Mouse (Mus musculus) hindbrain, postnatal 0 days (tissue): Measurements from ENCODE around the gene Usp33. TPM values are rescaled to one million over a fixed set of nuclear protein-coding genes. Genes with fewer than 3 reads are reported as not detected.
"Not testable (repeated sequence)": the region's sequence is repeated elsewhere in the genome, so short reads cannot be mapped to it uniquely, and the experiment has no call there.

Experiments used
- ATAC-seq: fragments of 200-750 bp; cut with Nextera tagmentation; 2 replicates; pipeline ENCODE4 v1.8.0; 2017; ENCODE audit warnings: mild to moderate bottlenecking, moderate TSS enrichment, moderate library complexity
- DNase-seq: peaks from one replicate; pipeline ENCODE4 v3.0.0-alpha.2; 2015; ENCODE audit warnings: low spot score
- H3K27ac ChIP-seq: fragments of 300-500 bp; sonication (generic); 2 replicates; pipeline ENCODE4 v1.5.1; 2014; ENCODE audit warnings: mild to moderate bottlenecking
- H3K27me3 ChIP-seq: fragments of 300-500 bp; sonication (generic); 2 replicates; pipeline ENCODE4 v1.6.1; 2014; ENCODE audit warnings: low read length, mixed read lengths; ENCODE audit not compliant: insufficient read depth
- H3K36me3 ChIP-seq: fragments of 300-500 bp; sonication (generic); 2 replicates; pipeline ENCODE4 v1.6.1; 2014; ENCODE audit warnings: low read length, mixed read lengths; ENCODE audit not compliant: insufficient read depth
- H3K4me1 ChIP-seq: fragments of 300-500 bp; sonication (generic); 2 replicates; pipeline ENCODE4 v1.6.1; 2014; ENCODE audit warnings: antibody characterized with exemption, low read length, mixed read lengths; ENCODE audit not compliant: insufficient read depth
- H3K4me2 ChIP-seq: fragments of 300-500 bp; sonication (generic); 2 replicates; pipeline ENCODE4 v1.6.1; 2014; ENCODE audit warnings: low read depth, mild to moderate bottlenecking, low read length, moderate library complexity, mixed read lengths
- H3K4me3 ChIP-seq: fragments of 300-500 bp; sonication (generic); 2 replicates; pipeline ENCODE4 v1.5.1; 2014; ENCODE audit warnings: low read length
- H3K9ac ChIP-seq: fragments of 300-500 bp; sonication (generic); replicated peaks from 2 replicates; pipeline ENCODE4 v1.6.1; 2014; ENCODE audit warnings: mild to moderate bottlenecking, low read length, moderate library complexity, mixed read lengths
- H3K9me3 ChIP-seq: fragments of 300-500 bp; sonication (generic); 2 replicates; pipeline ENCODE4 v1.6.1; 2016; ENCODE audit warnings: low read length, mixed read lengths
- CTCF ChIP-seq: IDR thresholded peaks from 2 replicates; pipeline ENCODE4 v1.5.1; 2016; ENCODE audit warnings: antibody characterized with exemption, control low read depth, low read depth
- WGBS: fragments of 180-500 bp; shearing (Covaris S2); extraction: QIAGEN DNeasy Blood & Tissue Kit; methylation state at CpG from one replicate; pipeline ENCODE4 v1.1.7; 2014; 5-methylcytosine and 5-hydroxymethylcytosine counted together
- polyA plus RNA-seq: library from polyadenylated mRNA; unstranded; fragments of >200 nt; fragmentation: Nextera tagmentation; extraction: Ambion mirVana; gene quantifications from 2 replicates; pipeline ENCODE4 v1.2.1, GENCODE M21; 2015
- total RNA-seq: library from RNA; depleted of rRNA; stranded (reverse); fragments of >200 nt; gene quantifications from 2 replicates; pipeline ENCODE4 v1.2.3, GENCODE M21; 2014

Gene Usp33
- total and polyA plus RNA-seq, 2 experiments from 2014 or later: 51.5 to 64.8 TPM

DNA sequence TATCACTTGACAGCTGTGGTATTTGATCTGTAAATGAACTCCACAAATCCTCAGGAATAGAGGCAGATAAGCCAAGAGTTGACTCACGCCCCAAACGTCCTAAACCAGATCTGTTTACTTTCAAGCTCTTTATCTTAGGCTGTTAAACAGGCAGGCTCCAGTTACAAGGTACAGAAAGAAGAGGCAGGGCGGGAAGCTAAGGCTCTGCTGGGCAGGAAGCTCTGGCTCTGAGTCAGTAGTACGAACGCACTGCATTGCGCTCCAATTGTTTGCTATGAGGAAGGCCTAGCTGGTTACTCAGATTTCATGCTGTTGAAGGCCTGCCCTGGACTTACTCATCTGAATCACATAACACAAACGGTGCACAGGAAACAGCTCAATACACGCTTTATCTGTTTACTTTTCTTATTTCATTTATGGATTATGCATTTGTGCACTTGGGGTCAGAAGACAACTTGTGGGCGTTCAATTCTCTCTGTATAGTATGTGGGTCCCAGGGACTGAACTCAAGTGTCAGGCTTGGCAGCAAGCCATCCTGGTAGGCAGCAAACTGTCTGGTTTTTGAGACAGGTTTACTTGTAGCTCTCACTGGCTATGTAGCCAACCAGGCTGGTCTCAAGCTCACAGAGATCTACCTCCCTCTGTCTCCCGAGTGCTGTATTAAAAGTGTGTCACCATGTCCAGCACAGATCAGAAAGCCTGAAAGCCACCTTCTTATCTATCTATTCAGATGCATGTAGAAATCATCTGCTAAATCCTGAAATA lies 37.6 kb upstream of the Usp33 start:
- Histone ChIP-seq H3K27ac (no peak overlapping the region), H3K9ac (no peak overlapping the region; the same call in 1 of the 2 replicates), H3K27me3 (no peaks in the 10 kb centered on the region), H3K4me3 (no peak overlapping the region), H3K9me3 (no peaks in the 10 kb centered on the region), H3K4me1 (no peaks in the 10 kb centered on the region), H3K4me2 (no peak overlapping the region), H3K36me3 (peaks cover 28% of the 10 kb centered on the region; the same call in 1 of the 2 replicates)
- TF ChIP-seq CTCF: no peak
- DNase-seq (no peak), ATAC-seq (no peak)
- WGBS: 70% methylated on average over 10 of the region's 10 CpGs

DNA sequence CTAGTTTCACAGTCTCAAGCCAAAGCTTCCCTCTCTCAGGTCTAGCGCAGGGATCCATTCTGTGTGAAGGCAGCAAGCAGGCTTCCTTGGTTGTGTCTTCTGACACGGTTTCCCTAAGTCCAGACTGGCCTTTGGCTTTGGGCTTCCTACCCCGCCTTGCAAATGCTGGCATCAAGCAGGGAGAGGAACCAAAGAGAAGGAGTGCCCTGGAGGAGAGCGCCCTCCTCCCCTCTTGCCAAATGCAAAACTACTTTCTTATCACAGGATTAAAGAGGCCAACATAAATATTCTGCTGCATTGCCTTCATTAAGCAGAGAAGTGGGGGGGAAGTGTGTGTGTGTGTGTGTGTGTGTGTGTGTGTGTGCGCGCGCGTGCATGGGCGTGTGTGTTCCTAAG lies 37.0 kb upstream of the Usp33 start:
- Histone ChIP-seq H3K4me3 (no peak overlapping the region), H3K4me2 (no peak overlapping the region), H3K9ac (no peak overlapping the region; the same call in 1 of the 2 replicates), H3K27me3 (no peaks in the 10 kb centered on the region), H3K9me3 (no peaks in the 10 kb centered on the region), H3K4me1 (no peaks in the 10 kb centered on the region), H3K27ac (no peak overlapping the region), H3K36me3 (peaks cover 28% of the 10 kb centered on the region; the same call in 1 of the 2 replicates)
- DNase-seq: no peak
- 93% methylated on average over 9 of the region's 9 CpGs for WGBS
- TF ChIP-seq CTCF: no peak
- no peak for ATAC-seq

DNA sequence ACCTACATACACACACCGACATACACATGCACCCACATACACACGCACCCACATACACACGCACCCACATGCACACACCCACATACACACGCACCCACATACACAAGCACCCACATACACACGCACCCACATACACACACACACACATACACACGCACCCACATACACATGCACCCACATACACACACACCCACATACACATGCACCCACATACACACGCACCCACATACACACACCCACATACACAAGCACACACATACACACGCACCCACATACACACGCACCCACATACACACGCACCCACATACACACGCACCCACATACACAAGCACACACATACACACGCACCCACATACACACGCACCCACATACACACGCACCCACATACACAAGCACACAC lies 31.6 kb upstream of the Usp33 start:
- H3K4me1 ChIP-seq, H3K9me3 ChIP-seq, H3K4me3 ChIP-seq, H3K27ac ChIP-seq, H3K9ac ChIP-seq, ATAC-seq, H3K27me3 ChIP-seq, H3K4me2 ChIP-seq, DNase-seq: not testable (repeated sequence)
- 84% methylated on average over 14 of the region's 14 CpGs for WGBS
- H3K36me3 ChIP-seq: peaks cover 14% of the 10 kb centered on the region; the same call in 1 of the 2 replicates

DNA sequence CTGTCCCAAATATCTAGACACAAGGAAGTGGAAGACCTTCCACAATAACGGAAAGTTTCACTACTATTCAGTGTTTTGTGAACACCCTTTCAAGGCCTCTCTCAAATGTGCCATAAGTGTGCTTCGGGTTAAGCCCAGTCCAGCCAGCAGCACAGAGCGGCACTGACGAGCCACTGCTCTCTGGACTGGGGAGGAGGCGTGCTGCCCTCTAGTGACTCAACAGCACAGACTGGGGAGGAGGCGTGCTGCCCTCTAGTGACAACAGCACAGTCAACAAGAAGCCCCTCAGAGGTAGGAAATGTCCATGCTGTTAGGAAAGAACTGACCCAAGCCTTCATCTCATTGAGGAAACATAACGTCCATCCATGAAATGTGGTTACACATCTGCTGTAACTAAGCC lies 30.7 kb upstream of the Usp33 start:
- DNase-seq: peak; percentile 84
- H3K27me3 ChIP-seq: no peaks in the 10 kb centered on the region
- H3K9ac ChIP-seq: no peak overlapping the region
- H3K9me3 ChIP-seq: no peaks in the 10 kb centered on the region
- H3K36me3 ChIP-seq: peaks cover 17% of the 10 kb centered on the region
- H3K4me3 ChIP-seq: no peak overlapping the region
- no peak overlapping the region for H3K27ac ChIP-seq
- H3K4me1 ChIP-seq: no peaks in the 10 kb centered on the region
- H3K4me2 ChIP-seq: no peak overlapping the region
- peak; percentile 92 for ATAC-seq
- TF ChIP-seq CTCF: peak; percentile 99
- WGBS: 11% methylated on average over 7 of the region's 7 CpGs

DNA sequence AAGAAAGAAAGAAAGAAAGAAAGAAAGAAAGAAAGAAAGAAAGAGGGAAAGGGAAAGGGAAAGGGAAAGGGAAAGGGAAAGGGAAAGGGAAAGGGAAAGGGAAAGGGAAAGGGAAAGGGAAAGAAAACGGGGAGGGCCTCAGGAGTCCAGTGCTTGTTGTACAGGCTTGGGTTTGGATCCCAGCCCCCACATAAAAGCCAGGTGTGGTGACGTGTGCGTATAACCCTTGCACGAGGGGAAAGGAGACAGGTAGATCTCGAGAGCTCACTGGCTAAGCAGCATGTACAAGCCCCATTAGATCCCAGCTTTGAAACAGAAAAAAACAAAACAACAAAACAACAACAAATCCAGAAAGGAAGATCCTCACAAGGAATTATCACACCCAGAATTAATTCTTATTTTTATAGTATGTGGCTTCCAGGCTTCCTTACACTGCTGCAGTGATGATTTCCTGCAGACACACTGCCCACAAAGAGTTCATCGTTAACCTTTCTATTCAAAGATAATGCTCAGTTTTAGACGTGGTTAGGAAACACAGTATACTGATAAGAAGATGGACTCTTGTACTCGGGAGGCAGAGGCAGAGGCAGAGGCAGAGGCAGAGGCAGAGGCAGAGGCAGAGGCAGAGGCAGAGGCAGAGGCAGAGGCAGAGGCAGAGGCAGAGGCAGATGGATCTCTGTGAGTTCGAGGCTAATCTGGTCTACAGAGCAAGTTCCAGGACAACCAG lies 29.7 kb upstream of the Usp33 start:
- H3K4me2 ChIP-seq, H3K9me3 ChIP-seq, DNase-seq, H3K27ac ChIP-seq, H3K9ac ChIP-seq, H3K4me1 ChIP-seq, H3K27me3 ChIP-seq, ATAC-seq, H3K4me3 ChIP-seq: not testable (repeated sequence)
- peaks cover 24% of the 10 kb centered on the region for H3K36me3 ChIP-seq
- WGBS: 91% methylated on average over 9 of the region's 9 CpGs

DNA sequence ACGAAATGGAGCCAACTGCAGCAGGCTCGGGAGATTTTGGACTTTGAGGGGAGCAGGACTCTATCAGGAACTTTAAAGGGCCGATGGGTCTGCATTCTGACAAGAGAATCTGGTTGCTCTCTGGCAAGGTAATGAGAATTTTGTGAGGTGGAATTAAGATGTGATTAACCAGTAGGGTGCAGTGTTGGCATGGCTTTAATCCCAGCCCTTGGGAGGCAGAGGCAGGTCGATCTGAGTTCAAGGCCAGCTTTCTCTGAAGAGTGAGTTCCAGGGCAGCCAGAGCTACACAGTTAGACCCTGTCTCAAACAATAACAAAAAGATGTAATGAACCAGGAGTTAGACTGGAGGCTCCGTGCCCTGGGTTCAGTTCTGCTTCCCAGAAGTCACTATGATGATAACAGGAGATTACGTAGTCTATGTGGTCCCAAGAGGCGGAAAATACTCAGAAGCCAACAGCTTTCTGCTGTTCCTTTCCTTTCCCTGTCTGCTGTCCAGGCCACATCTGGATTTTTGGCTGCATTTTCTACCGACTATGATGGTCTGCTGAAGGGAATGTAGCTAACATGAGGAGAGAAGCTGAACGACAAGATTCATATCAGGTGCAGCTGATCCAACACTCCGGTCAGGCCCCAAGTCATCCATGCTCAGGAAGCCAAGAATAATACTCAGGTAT lies 25.2 kb upstream of the Usp33 start:
- WGBS: 89% methylated on average over 10 of the region's 10 CpGs
- DNase-seq: no peak

More for the DNA sequence above, 25.2 kb upstream of the Usp33 start:
- H3K4me3 ChIP-seq: no peak overlapping the region
- H3K4me2 ChIP-seq: no peak overlapping the region
- no peaks in the 10 kb centered on the region for H3K9me3 ChIP-seq
- ATAC-seq: no peak
- TF ChIP-seq CTCF: no peak
- H3K27me3 ChIP-seq: no peaks in the 10 kb centered on the region
- H3K27ac ChIP-seq: no peak overlapping the region
- H3K9ac ChIP-seq: no peak overlapping the region
- H3K36me3 ChIP-seq: peaks cover 11% of the 10 kb centered on the region
- no peaks in the 10 kb centered on the region for H3K4me1 ChIP-seq
